Mouse (Mus musculus) hindbrain, embryonic 10.5 days (tissue): ENCODE measurements at regions not wholly inside any gene's neighbourhood (a gene's known extent, or its start where the extent isn't known, plus 50 kb on each side); places are given as distances from the start of the nearest gene placed in this dataset.

ENCODE experiments used
- DNase-seq: peaks from one replicate; pipeline ENCODE4 v3.0.0-alpha.2; 2017; ENCODE audit warnings: low spot score
- H3K27ac ChIP-seq: fragments of 300-500 bp; sonication (generic); 2 replicates; pipeline ENCODE4 v1.5.1; 2016; ENCODE audit warnings: mild to moderate bottlenecking, moderate library complexity
- H3K27me3 ChIP-seq: fragments of 300-500 bp; sonication (generic); 2 replicates; pipeline ENCODE4 v1.6.1; 2016; ENCODE audit warnings: mild to moderate bottlenecking; ENCODE audit not compliant: poor library complexity, insufficient read depth, severe bottlenecking
- H3K36me3 ChIP-seq: fragments of 300-500 bp; sonication (generic); 2 replicates; pipeline ENCODE4 v1.6.1; 2016; ENCODE audit warnings: mild to moderate bottlenecking, moderate library complexity
- H3K4me1 ChIP-seq: fragments of 300-500 bp; sonication (generic); replicated peaks from 2 replicates; pipeline ENCODE4 v1.6.1; 2016; ENCODE audit warnings: mild to moderate bottlenecking
- H3K4me3 ChIP-seq: fragments of 300-500 bp; sonication (generic); 2 replicates; pipeline ENCODE4 v1.5.1; 2016; ENCODE audit warnings: mild to moderate bottlenecking, moderate library complexity
- H3K9me3 ChIP-seq: fragments of 300-500 bp; sonication (generic); 2 replicates; pipeline ENCODE4 v1.6.1; 2016; ENCODE audit warnings: mild to moderate bottlenecking, moderate library complexity
- WGBS: fragments of 180-500 bp; shearing (Covaris S2); methylation state at CpG from one replicate; pipeline ENCODE4 v1.1.7; 2016; 5-methylcytosine and 5-hydroxymethylcytosine counted together

- Histone ChIP-seq H3K27me3 (no peaks in the 10 kb centered on the region), H3K4me3 (no peak overlapping the region), H3K4me1 (0 out of 2 replicates have a peak, but pooled peaks cover 3% of the 10 kb centered on the region), H3K36me3 (no peaks in the 10 kb centered on the region), H3K27ac (no peak overlapping the region), H3K9me3 (peaks cover 3% of the 10 kb centered on the region; the same call in 1 of the 2 replicates)
- WGBS = 85% methylated on average over 7 of the region's 7 CpGs
- DNase-seq = no peak
These were observed 69.2 kb downstream of the Nhlrc3 start for GRCm38 (mm10) chr3:53393945-53394344.

- Histone ChIP-seq H3K27me3 (peaks cover 1% of the 10 kb centered on the region; the same call in 1 of the 2 replicates), H3K4me1 (no peaks in the 10 kb centered on the region), H3K4me3 (no peak overlapping the region), H3K9me3 (peaks cover 6% of the 10 kb centered on the region; the same call in 1 of the 2 replicates), H3K36me3 (no peaks in the 10 kb centered on the region), H3K27ac (no peak overlapping the region)
- 82% methylated on average over 14 of the region's 14 CpGs for WGBS
- no peak for DNase-seq
These were observed 81.2 kb downstream of the Nhlrc3 start for GRCm38 (mm10) chr3:53381704-53382581.

- Histone ChIP-seq H3K4me3 (no peak overlapping the region), H3K9me3 (no peaks in the 10 kb centered on the region), H3K36me3 (no peaks in the 10 kb centered on the region), H3K27ac (no peak overlapping the region), H3K4me1 (no peaks in the 10 kb centered on the region), H3K27me3 (peaks cover 4% of the 10 kb centered on the region; the same call in 1 of the 2 replicates)
- no peak for DNase-seq
- WGBS = 79% methylated on average over 4 of the region's 4 CpGs
These were observed 83.5 kb downstream of the Nhlrc3 start for GRCm38 (mm10) chr3:53379519-53380181.

- no peaks in the 10 kb centered on the region for H3K36me3 ChIP-seq
- H3K4me1 ChIP-seq = 0 out of 2 replicates have a peak, but pooled peaks cover 3% of the 10 kb centered on the region
- WGBS = 88% methylated on average over 3 of the region's 3 CpGs
- H3K4me3 ChIP-seq = no peak overlapping the region
- no peak for DNase-seq
- H3K27ac ChIP-seq = no peak overlapping the region
- no peaks in the 10 kb centered on the region for H3K9me3 ChIP-seq
- H3K27me3 ChIP-seq = peaks cover 4% of the 10 kb centered on the region; the same call in 1 of the 2 replicates
These were observed 86.2 kb downstream of the Nhlrc3 start for GRCm38 (mm10) chr3:53376864-53377447.

GRCm38 (mm10) chr3:53372887-53373286, 90.2 kb downstream of the Nhlrc3 start:
- no peak overlapping the region for H3K27ac ChIP-seq
- peaks cover 11% of the 10 kb centered on the region for H3K9me3 ChIP-seq
- 0 out of 2 replicates have a peak, but pooled peaks cover 3% of the 10 kb centered on the region for H3K4me1 ChIP-seq
- 80% methylated on average over 7 of the region's 7 CpGs for WGBS
- H3K36me3 ChIP-seq = no peaks in the 10 kb centered on the region
- no peak for DNase-seq
- peaks cover 4% of the 10 kb centered on the region; the same call in 1 of the 2 replicates for H3K27me3 ChIP-seq
- H3K4me3 ChIP-seq = no peak overlapping the region

GRCm38 (mm10) chr3:53371910-53372309, 91.2 kb downstream of the Nhlrc3 start:
- H3K36me3 ChIP-seq = no peaks in the 10 kb centered on the region
- H3K9me3 ChIP-seq = peaks cover 11% of the 10 kb centered on the region
- H3K4me1 ChIP-seq = 0 out of 2 replicates have a peak, but pooled peaks cover 3% of the 10 kb centered on the region
- H3K27me3 ChIP-seq = peaks cover 3% of the 10 kb centered on the region; the same call in 1 of the 2 replicates
- no peak overlapping the region for H3K4me3 ChIP-seq
- H3K27ac ChIP-seq = no peak overlapping the region
- no peak for DNase-seq
- 64% methylated on average over 7 of the region's 7 CpGs for WGBS

- Histone ChIP-seq H3K27ac (no peak overlapping the region), H3K4me1 (no peaks in the 10 kb centered on the region), H3K27me3 (no peaks in the 10 kb centered on the region), H3K9me3 (no peaks in the 10 kb centered on the region), H3K4me3 (no peak overlapping the region), H3K36me3 (no peaks in the 10 kb centered on the region)
- DNase-seq = no peak
- WGBS = 85% methylated on average over 4 of the region's 4 CpGs
These were observed 101.9 kb downstream of the Nhlrc3 start for GRCm38 (mm10) chr3:53361202-53361601.

GRCm38 (mm10) chr3:53353693-53354092, 109.4 kb downstream of the Nhlrc3 start:
- 68% methylated on average over 8 of the region's 8 CpGs for WGBS
- Histone ChIP-seq H3K27ac (no peak overlapping the region), H3K36me3 (no peaks in the 10 kb centered on the region), H3K4me3 (no peak overlapping the region), H3K4me1 (no peaks in the 10 kb centered on the region), H3K9me3 (no peaks in the 10 kb centered on the region), H3K27me3 (no peaks in the 10 kb centered on the region)
- no peak for DNase-seq

- 80% methylated on average over 7 of the region's 7 CpGs for WGBS
- no peak for DNase-seq
- H3K27ac ChIP-seq = no peak overlapping the region
These were observed 109.8 kb downstream of the Nhlrc3 start for GRCm38 (mm10) chr3:53353282-53353681.

DNA sequence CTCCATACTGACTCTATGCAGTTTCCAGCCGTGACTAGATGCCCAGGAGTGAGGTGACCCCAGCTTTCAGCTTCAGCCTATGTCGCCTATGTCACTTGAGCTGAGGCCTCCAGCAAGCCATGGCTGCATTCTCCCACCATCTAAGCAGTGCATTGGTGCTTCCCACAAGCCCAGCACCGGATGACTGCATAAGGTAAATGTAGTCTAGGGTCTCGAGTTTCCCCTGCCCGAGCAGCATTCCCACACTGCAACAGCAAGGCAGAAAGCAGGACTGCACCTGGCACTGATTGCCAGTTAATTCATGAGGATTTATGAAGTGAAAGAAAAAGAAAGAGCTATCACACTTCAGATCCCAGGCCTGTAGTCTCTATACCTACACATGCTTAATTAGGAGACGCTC, 119.5 kb downstream of the Nhlrc3 start:
- no peaks in the 10 kb centered on the region for H3K27me3 ChIP-seq
- DNase-seq = no peak
- no peaks in the 10 kb centered on the region for H3K4me1 ChIP-seq
- no peak overlapping the region for H3K27ac ChIP-seq
- WGBS = 81% methylated on average over 6 of the region's 6 CpGs
- H3K36me3 ChIP-seq = no peaks in the 10 kb centered on the region
- no peaks in the 10 kb centered on the region for H3K9me3 ChIP-seq
- H3K4me3 ChIP-seq = no peak overlapping the region

More at GRCm38 (mm10) chr3:53353282-53353681, 109.8 kb downstream of the Nhlrc3 start:
- Histone ChIP-seq H3K27me3 (no peaks in the 10 kb centered on the region), H3K36me3 (no peaks in the 10 kb centered on the region), H3K4me3 (no peak overlapping the region), H3K9me3 (no peaks in the 10 kb centered on the region), H3K4me1 (no peaks in the 10 kb centered on the region)

- Histone ChIP-seq H3K9me3 (no peaks in the 10 kb centered on the region), H3K27ac (no peak overlapping the region), H3K4me3 (no peak overlapping the region), H3K36me3 (no peaks in the 10 kb centered on the region), H3K27me3 (no peaks in the 10 kb centered on the region), H3K4me1 (no peaks in the 10 kb centered on the region)
- WGBS = 77% methylated on average over 22 of the region's 22 CpGs
- no peak for DNase-seq
These were observed 121.6 kb downstream of the Nhlrc3 start for GRCm38 (mm10) chr3:53341304-53342206.

GRCm38 (mm10) chr3:53338571-53338970, 124.6 kb downstream of the Nhlrc3 start:
- no peak for DNase-seq
- Histone ChIP-seq H3K9me3 (no peaks in the 10 kb centered on the region), H3K4me1 (peaks cover 6% of the 10 kb centered on the region), H3K4me3 (no peak overlapping the region), H3K36me3 (no peaks in the 10 kb centered on the region), H3K27me3 (no peaks in the 10 kb centered on the region), H3K27ac (no peak overlapping the region)
- 92% methylated on average over 7 of the region's 7 CpGs for WGBS
